Mouse (Mus musculus) midbrain, embryonic 13.5 days (tissue): ENCODE measurements around the gene Usp5. TPM values are rescaled to one million over a fixed set of nuclear protein-coding genes. Genes with fewer than 3 reads are reported as not detected.
"Not testable (repeated sequence)": the region's sequence is repeated elsewhere in the genome, so short reads cannot be mapped to it uniquely, and the experiment has no call there.

Source experiments
- ATAC-seq: fragments of 200-750 bp; cut with Nextera tagmentation; 2 replicates; pipeline ENCODE4 v1.8.0; 2017; ENCODE audit warnings: mild to moderate bottlenecking, moderate TSS enrichment, moderate library complexity
- H3K27ac ChIP-seq: fragments of 300-500 bp; sonication (generic); 2 replicates; pipeline ENCODE4 v1.5.1; 2015; ENCODE audit warnings: inconsistent platforms, mild to moderate bottlenecking, moderate library complexity
- H3K27me3 ChIP-seq: fragments of 300-500 bp; sonication (generic); 2 replicates; pipeline ENCODE4 v1.6.1; 2015; ENCODE audit warnings: mild to moderate bottlenecking, inconsistent platforms
- H3K36me3 ChIP-seq: fragments of 300-500 bp; sonication (generic); 2 replicates; pipeline ENCODE4 v1.6.1; 2015; ENCODE audit warnings: mild to moderate bottlenecking, inconsistent platforms
- H3K4me1 ChIP-seq: fragments of 300-500 bp; sonication (generic); replicated peaks from 2 replicates; pipeline ENCODE4 v1.6.1; 2015; ENCODE audit warnings: inconsistent platforms
- H3K4me2 ChIP-seq: fragments of 300-500 bp; sonication (generic); replicated peaks from 2 replicates; pipeline ENCODE4 v1.6.1; 2015; ENCODE audit warnings: moderate library complexity, mild to moderate bottlenecking, inconsistent platforms
- H3K4me3 ChIP-seq: fragments of 300-500 bp; sonication (generic); replicated peaks from 2 replicates; pipeline ENCODE4 v1.5.1; 2015; ENCODE audit warnings: mild to moderate bottlenecking, inconsistent platforms
- H3K9ac ChIP-seq: fragments of 300-500 bp; sonication (generic); replicated peaks from 2 replicates; pipeline ENCODE4 v1.6.1; 2015; ENCODE audit warnings: mild to moderate bottlenecking, inconsistent platforms
- H3K9me3 ChIP-seq: fragments of 300-500 bp; sonication (generic); 2 replicates; pipeline ENCODE4 v1.6.1; 2016; ENCODE audit warnings: mild to moderate bottlenecking, inconsistent platforms
- WGBS: fragments of 180-500 bp; shearing (Covaris S2); methylation state at CpG from one replicate; pipeline ENCODE4 v1.1.7; 2015; 5-methylcytosine and 5-hydroxymethylcytosine counted together
- polyA plus RNA-seq: library from polyadenylated mRNA; unstranded; fragments of >200 nt; fragmentation: Nextera tagmentation; extraction: Ambion mirVana; gene quantifications from 2 replicates; pipeline ENCODE4 v1.2.1, GENCODE M21; 2015

Usp5 gene
- polyA plus RNA-seq, 1 experiment from 2014 or later = 202 TPM

GRCm38 (mm10) chr6:124836411-124836810, 7.1 kb upstream of the Usp5 start:
- H3K36me3 ChIP-seq = peaks cover 14% of the 10 kb centered on the region
- peaks cover 31% of the 10 kb centered on the region for H3K4me1 ChIP-seq
- WGBS = 86% methylated on average over 7 of the region's 7 CpGs
- H3K4me3 ChIP-seq = no peak overlapping the region
- no peak overlapping the region for H3K4me2 ChIP-seq
- no peak overlapping the region for H3K9ac ChIP-seq
- no peaks in the 10 kb centered on the region for H3K27me3 ChIP-seq
- H3K27ac ChIP-seq = no peak overlapping the region
- no peak for ATAC-seq
- H3K9me3 ChIP-seq = no peaks in the 10 kb centered on the region

- Histone ChIP-seq H3K9me3 (no peaks in the 10 kb centered on the region), H3K36me3 (peaks cover 11% of the 10 kb centered on the region), H3K9ac (no peak overlapping the region; the same call in 1 of the 2 replicates), H3K27me3 (no peaks in the 10 kb centered on the region), H3K4me1 (peaks cover 34% of the 10 kb centered on the region), H3K4me3 (no peak overlapping the region), H3K27ac (no peak overlapping the region), H3K4me2 (no peak overlapping the region)
- WGBS = 70% methylated on average over 10 of the region's 10 CpGs
- ATAC-seq = no peak
Measured at GRCm38 (mm10) chr6:124835531-124835930, 6.2 kb upstream of the Usp5 start.

GRCm38 (mm10) chr6:124834512-124835081, 5.3 kb upstream of the Usp5 start:
- 92% methylated on average over 6 of the region's 6 CpGs for WGBS
- no peaks in the 10 kb centered on the region for H3K27me3 ChIP-seq
- ATAC-seq = no peak

GRCm38 (mm10) chr6:124831649-124832048, 2.4 kb upstream of the Usp5 start:
- Histone ChIP-seq H3K4me2 (peak overlapping the region; percentile 89), H3K27me3 (no peaks in the 10 kb centered on the region), H3K27ac (no peak overlapping the region), H3K9me3 (no peaks in the 10 kb centered on the region), H3K4me3 (peak overlapping the region; percentile 51; the same call in 1 of the 2 replicates), H3K9ac (0 out of 2 replicates have a peak overlapping the region, but pooled peaks have one; percentile 7), H3K4me1 (peaks cover 37% of the 10 kb centered on the region), H3K36me3 (peaks cover 16% of the 10 kb centered on the region)
- 96% methylated on average over 8 of the region's 8 CpGs for WGBS
- no peak for ATAC-seq

More at GRCm38 (mm10) chr6:124834512-124835081, 5.3 kb upstream of the Usp5 start:
- H3K9ac ChIP-seq = no peak overlapping the region
- peaks cover 11% of the 10 kb centered on the region for H3K36me3 ChIP-seq
- H3K4me3 ChIP-seq = no peak overlapping the region
- H3K4me1 ChIP-seq = peaks cover 30% of the 10 kb centered on the region
- H3K4me2 ChIP-seq = no peak overlapping the region
- no peaks in the 10 kb centered on the region for H3K9me3 ChIP-seq
- H3K27ac ChIP-seq = no peak overlapping the region

GRCm38 (mm10) chr6:124831199-124831598, 1.9 kb upstream of the Usp5 start:
- H3K27me3 ChIP-seq, ATAC-seq, H3K9me3 ChIP-seq, H3K27ac ChIP-seq, H3K9ac ChIP-seq: not testable (repeated sequence)
- 98% methylated on average over 4 of the region's 4 CpGs for WGBS
- peak overlapping the region; percentile 51 for H3K4me3 ChIP-seq
- H3K4me2 ChIP-seq = peak overlapping the region; percentile 89
- H3K36me3 ChIP-seq = peaks cover 20% of the 10 kb centered on the region
- H3K4me1 ChIP-seq = peaks cover 37% of the 10 kb centered on the region

GRCm38 (mm10) chr6:124829799-124830700, 766 bp upstream of the Usp5 start:
- Histone ChIP-seq H3K4me2 (peak overlapping the region; percentile 89), H3K9ac (peak overlapping the region; percentile 69), H3K36me3 (peaks cover 32% of the 10 kb centered on the region), H3K27me3 (no peaks in the 10 kb centered on the region), H3K4me1 (peaks cover 35% of the 10 kb centered on the region), H3K27ac (peak overlapping the region; percentile 92), H3K4me3 (peak overlapping the region; percentile 51), H3K9me3 (no peaks in the 10 kb centered on the region)
- ATAC-seq = peak; percentile 84
- under 1% methylated on average over 38 of the region's 38 CpGs for WGBS

- Histone ChIP-seq H3K9me3 (no peaks in the 10 kb centered on the region), H3K27ac (peak overlapping the region; percentile 68), H3K4me2 (peak overlapping the region; percentile 89), H3K4me3 (peak overlapping the region; percentile 51), H3K9ac (peak overlapping the region; percentile 72), H3K4me1 (peaks cover 32% of the 10 kb centered on the region), H3K27me3 (no peaks in the 10 kb centered on the region), H3K36me3 (peaks cover 45% of the 10 kb centered on the region)
- no peak for ATAC-seq
- 22% methylated on average over 10 of the region's 10 CpGs for WGBS
Measured at GRCm38 (mm10) chr6:124828101-124828592, 1.1 kb downstream of the Usp5 start.

- ATAC-seq = no peak
- Histone ChIP-seq H3K4me2 (no peak overlapping the region), H3K4me3 (no peak overlapping the region), H3K27me3 (no peaks in the 10 kb centered on the region), H3K9me3 (no peaks in the 10 kb centered on the region), H3K27ac (no peak overlapping the region), H3K4me1 (no peaks in the 10 kb centered on the region), H3K36me3 (peaks cover 99% of the 10 kb centered on the region), H3K9ac (no peak overlapping the region)
- 96% methylated on average over 4 of the region's 4 CpGs for WGBS
Measured at GRCm38 (mm10) chr6:124822049-124822448, 7.2 kb downstream of the Usp5 start.

- WGBS = 93% methylated on average over 5 of the region's 5 CpGs
- no peak for ATAC-seq
- H3K9me3 ChIP-seq = no peaks in the 10 kb centered on the region
Measured at GRCm38 (mm10) chr6:124820891-124821290, 8.4 kb downstream of the Usp5 start.

GRCm38 (mm10) chr6:124817971-124818370, 11.3 kb downstream of the Usp5 start:
- no peak overlapping the region for H3K9ac ChIP-seq
- WGBS = 92% methylated on average over 8 of the region's 8 CpGs

More at GRCm38 (mm10) chr6:124820891-124821290, 8.4 kb downstream of the Usp5 start:
- no peaks in the 10 kb centered on the region for H3K4me1 ChIP-seq
- H3K4me2 ChIP-seq = no peak overlapping the region
- H3K27me3 ChIP-seq = no peaks in the 10 kb centered on the region
- H3K9ac ChIP-seq = no peak overlapping the region
- H3K27ac ChIP-seq = no peak overlapping the region
- peaks cover 100% of the 10 kb centered on the region for H3K36me3 ChIP-seq
- no peak overlapping the region for H3K4me3 ChIP-seq

GRCm38 (mm10) chr6:124817563-124817962, 11.7 kb downstream of the Usp5 start:
- Histone ChIP-seq H3K4me1 (peaks cover 23% of the 10 kb centered on the region), H3K27ac (no peak overlapping the region), H3K9me3 (no peaks in the 10 kb centered on the region), H3K4me3 (no peak overlapping the region), H3K9ac (no peak overlapping the region), H3K4me2 (no peak overlapping the region), H3K27me3 (no peaks in the 10 kb centered on the region), H3K36me3 (peaks cover 78% of the 10 kb centered on the region)
- ATAC-seq = no peak
- WGBS = 96% methylated on average over 8 of the region's 8 CpGs

More at GRCm38 (mm10) chr6:124817971-124818370, 11.3 kb downstream of the Usp5 start:
- no peak overlapping the region for H3K27ac ChIP-seq
- no peak for ATAC-seq
- H3K27me3 ChIP-seq = no peaks in the 10 kb centered on the region
- peaks cover 19% of the 10 kb centered on the region for H3K4me1 ChIP-seq
- H3K4me3 ChIP-seq = no peak overlapping the region
- peaks cover 82% of the 10 kb centered on the region for H3K36me3 ChIP-seq
- no peaks in the 10 kb centered on the region for H3K9me3 ChIP-seq
- no peak overlapping the region for H3K4me2 ChIP-seq

GRCm38 (mm10) chr6:124817125-124817524, 12.2 kb downstream of the Usp5 start:
- Histone ChIP-seq H3K27ac (no peak overlapping the region), H3K9me3 (no peaks in the 10 kb centered on the region), H3K4me3 (no peak overlapping the region), H3K27me3 (no peaks in the 10 kb centered on the region), H3K4me2 (no peak overlapping the region), H3K4me1 (peaks cover 28% of the 10 kb centered on the region), H3K36me3 (peaks cover 78% of the 10 kb centered on the region), H3K9ac (no peak overlapping the region)
- no peak for ATAC-seq
- 96% methylated on average over 11 of the region's 11 CpGs for WGBS
